Mouse (Mus musculus) kidney, embryonic 14.5 days (tissue): ENCODE measurements around the gene Lifr. TPM values are rescaled to one million over a fixed set of nuclear protein-coding genes. Genes with fewer than 3 reads are reported as not detected.

Experiments
- ATAC-seq: fragments of 200-750 bp; cut with Nextera tagmentation; 2 replicates; pipeline ENCODE4 v1.8.0; 2017; ENCODE audit warnings: moderate number of reproducible peaks, mild to moderate bottlenecking, moderate TSS enrichment, moderate library complexity; ENCODE audit not compliant: low FRiP score, low TSS enrichment
- H3K27ac ChIP-seq: fragments of 300-500 bp; sonication (generic); 2 replicates; pipeline ENCODE4 v1.5.1; 2014; ENCODE audit warnings: low read depth, mild to moderate bottlenecking, low read length, moderate library complexity, mixed read lengths
- H3K27me3 ChIP-seq: fragments of 300-500 bp; sonication (generic); 2 replicates; pipeline ENCODE4 v1.6.1; 2014; ENCODE audit warnings: mild to moderate bottlenecking, low read length; ENCODE audit not compliant: control insufficient read depth, insufficient read depth
- H3K36me3 ChIP-seq: fragments of 300-500 bp; sonication (generic); 2 replicates; pipeline ENCODE4 v1.6.1; 2014; ENCODE audit warnings: low read length, mixed read lengths; ENCODE audit not compliant: control insufficient read depth, insufficient read depth
- H3K4me1 ChIP-seq: fragments of 300-500 bp; sonication (generic); 2 replicates; pipeline ENCODE4 v1.6.1; 2014; ENCODE audit warnings: low read length, mixed read lengths; ENCODE audit not compliant: control insufficient read depth, insufficient read depth
- H3K4me2 ChIP-seq: fragments of 300-500 bp; sonication (generic); replicated peaks from 2 replicates; pipeline ENCODE4 v1.6.1; 2014; ENCODE audit warnings: low read depth, mild to moderate bottlenecking, low read length
- H3K4me3 ChIP-seq: fragments of 300-500 bp; sonication (generic); 2 replicates; pipeline ENCODE4 v1.5.1; 2014; ENCODE audit warnings: mild to moderate bottlenecking, low read length
- H3K9ac ChIP-seq: fragments of 300-500 bp; sonication (generic); 2 replicates; pipeline ENCODE4 v1.6.1; 2014; ENCODE audit warnings: low read depth, mild to moderate bottlenecking, low read length, moderate library complexity
- H3K9me3 ChIP-seq: fragments of 300-500 bp; sonication (generic); 2 replicates; pipeline ENCODE4 v1.6.1; 2016; ENCODE audit warnings: low read length; ENCODE audit not compliant: control insufficient read depth
- WGBS: fragments of 180-500 bp; shearing (Covaris S2); extraction: QIAGEN DNeasy Blood & Tissue Kit; methylation state at CpG from one replicate; pipeline ENCODE4 v1.1.7; 2014; 5-methylcytosine and 5-hydroxymethylcytosine counted together
- polyA plus RNA-seq: library from polyadenylated mRNA; unstranded; fragments of >200 nt; fragmentation: Nextera tagmentation; extraction: Ambion mirVana; gene quantifications from 2 replicates; pipeline ENCODE4 v1.2.1, GENCODE M21; 2014

Lifr gene
- 15.2 and 33.5 TPM in 2 replicates for polyA plus RNA-seq

DNA sequence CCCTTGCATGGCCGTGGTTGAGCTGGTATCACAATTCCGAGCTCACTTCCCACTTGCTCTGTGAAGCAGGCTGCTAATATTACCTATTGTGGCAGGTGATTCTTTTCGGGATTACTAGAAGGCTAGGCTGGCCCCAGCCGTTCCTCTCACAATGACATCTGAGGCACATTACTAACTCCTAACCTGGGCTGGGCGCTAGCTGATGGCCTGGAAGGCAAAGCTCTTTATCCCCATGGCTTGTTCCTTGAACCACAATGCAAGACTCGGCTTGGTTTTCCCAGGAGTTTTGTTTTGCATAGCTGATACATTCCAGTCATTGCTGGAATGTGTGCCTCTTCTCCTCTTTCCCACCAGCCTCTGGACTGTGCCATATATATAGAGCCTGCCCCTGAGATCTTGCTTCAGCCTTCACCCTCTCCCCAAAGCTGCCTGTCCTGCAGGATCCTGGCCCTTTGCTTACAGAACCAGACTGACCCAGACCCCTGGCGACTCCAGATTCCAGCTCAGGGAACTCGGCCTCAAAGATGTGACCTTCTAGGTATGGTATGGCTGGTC lies at the start of gene Lifr:
Gene Lifr (plus strand): TSS at position 404 of the 555 bp plus-strand sequence.
- Histone ChIP-seq H3K27me3 (no peaks in the 10 kb centered on the region), H3K9ac (no peak within 1 kb of the TSS), H3K4me1 (peaks cover under 1% of the 10 kb centered on the region; the same call in 1 of the 2 replicates), H3K27ac (no peak within 1 kb of the TSS), H3K4me2 (no peak within 1 kb of the TSS), H3K9me3 (no peaks in the 10 kb centered on the region), H3K4me3 (no peak within 1 kb of the TSS), H3K36me3 (no peaks in the 10 kb centered on the region)
- WGBS, result 80% methylated on average over 8 of the region's 8 CpGs
- no peak for ATAC-seq

DNA sequence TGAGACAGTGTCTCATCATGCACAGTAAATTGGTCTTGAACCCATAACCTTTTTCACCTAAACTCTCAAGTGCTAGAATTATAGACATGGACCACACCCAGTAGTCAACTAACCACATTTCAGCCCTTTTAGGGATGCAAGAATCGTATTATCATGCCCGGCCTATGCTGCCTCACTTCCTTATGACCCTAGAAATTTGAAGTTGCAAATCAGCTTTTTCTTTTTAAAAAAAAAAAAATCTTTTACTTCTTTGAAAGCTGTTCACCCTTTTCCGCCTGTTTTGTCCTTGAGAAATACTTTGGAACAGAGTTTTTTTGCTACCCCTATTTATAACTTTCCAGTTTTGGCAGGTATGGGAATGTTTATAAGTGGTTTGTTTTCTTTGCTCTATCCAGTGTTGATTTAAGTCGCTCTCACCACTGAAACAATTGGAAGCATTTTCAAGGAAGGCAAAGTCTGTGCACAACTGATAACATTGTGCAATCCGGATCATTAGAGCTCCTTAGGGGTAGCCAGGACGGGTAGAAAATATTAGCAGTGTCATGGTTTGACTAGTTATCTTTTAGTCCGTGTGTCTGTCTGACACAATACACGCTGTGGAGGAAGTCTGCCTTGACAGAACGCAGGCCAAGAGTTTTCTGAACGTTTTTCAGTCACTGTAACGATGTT lies 46.2 kb upstream of the Lifr start:
- no peaks in the 10 kb centered on the region for H3K4me1 ChIP-seq
- H3K27ac ChIP-seq, result no peak overlapping the region
- no peaks in the 10 kb centered on the region for H3K27me3 ChIP-seq
- H3K36me3 ChIP-seq, result no peaks in the 10 kb centered on the region
- WGBS, result 50% methylated on average over 11 of the region's 11 CpGs
- no peak overlapping the region for H3K9ac ChIP-seq
- H3K4me2 ChIP-seq, result no peak overlapping the region
- H3K9me3 ChIP-seq, result no peaks in the 10 kb centered on the region
- H3K4me3 ChIP-seq, result no peak overlapping the region
- no peak for ATAC-seq

DNA sequence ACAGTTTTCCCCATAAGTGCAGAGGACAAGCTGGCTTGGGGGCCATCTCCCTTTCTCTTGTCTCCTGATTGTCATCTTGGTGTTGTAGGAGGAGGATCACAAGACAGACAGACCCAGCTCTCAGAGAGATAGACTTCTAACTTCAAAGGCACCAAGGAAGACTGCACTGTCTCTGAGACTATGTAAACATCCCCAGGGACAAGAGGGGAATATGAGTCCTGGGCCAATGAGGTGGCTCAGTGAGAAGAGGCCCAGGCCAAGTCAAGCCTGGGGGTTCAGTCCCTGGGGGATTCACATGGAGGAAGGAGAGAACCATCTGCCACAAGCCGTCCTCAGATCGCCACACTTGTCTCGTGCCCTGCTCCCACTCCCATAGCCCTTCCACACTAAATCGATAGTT lies 45.4 kb upstream of the Lifr start:
- H3K4me3 ChIP-seq, result no peak overlapping the region
- no peaks in the 10 kb centered on the region for H3K27me3 ChIP-seq
- 65% methylated on average over 4 of the region's 4 CpGs for WGBS
- H3K4me1 ChIP-seq, result no peaks in the 10 kb centered on the region
- no peaks in the 10 kb centered on the region for H3K36me3 ChIP-seq
- no peak overlapping the region for H3K4me2 ChIP-seq
- no peak overlapping the region for H3K9ac ChIP-seq
- peak; percentile 52; the same call in 1 of the 2 replicates for ATAC-seq
- no peak overlapping the region for H3K27ac ChIP-seq
- H3K9me3 ChIP-seq, result no peaks in the 10 kb centered on the region

GRCm38 (mm10) chr15:7047931-7048330 lies 42.5 kb upstream of the Lifr start:
- no peak overlapping the region for H3K27ac ChIP-seq
- H3K4me2 ChIP-seq, result no peak overlapping the region
- H3K27me3 ChIP-seq, result no peaks in the 10 kb centered on the region
- H3K36me3 ChIP-seq, result no peaks in the 10 kb centered on the region
- H3K9me3 ChIP-seq, result no peaks in the 10 kb centered on the region
- H3K4me3 ChIP-seq, result no peak overlapping the region
- WGBS, result 78% methylated on average over 3 of the region's 3 CpGs
- ATAC-seq, result no peak
- no peaks in the 10 kb centered on the region for H3K4me1 ChIP-seq
- H3K9ac ChIP-seq, result no peak overlapping the region

- no peak overlapping the region for H3K27ac ChIP-seq
- WGBS, result 77% methylated on average over 8 of the region's 8 CpGs
- no peak for ATAC-seq
- no peak overlapping the region for H3K4me2 ChIP-seq
- H3K9ac ChIP-seq, result no peak overlapping the region
- no peaks in the 10 kb centered on the region for H3K36me3 ChIP-seq
- H3K27me3 ChIP-seq, result no peaks in the 10 kb centered on the region
- H3K4me1 ChIP-seq, result no peaks in the 10 kb centered on the region
- no peaks in the 10 kb centered on the region for H3K9me3 ChIP-seq
- no peak overlapping the region for H3K4me3 ChIP-seq
Measured at GRCm38 (mm10) chr15:7048916-7049315, 41.5 kb upstream of the Lifr start.

DNA sequence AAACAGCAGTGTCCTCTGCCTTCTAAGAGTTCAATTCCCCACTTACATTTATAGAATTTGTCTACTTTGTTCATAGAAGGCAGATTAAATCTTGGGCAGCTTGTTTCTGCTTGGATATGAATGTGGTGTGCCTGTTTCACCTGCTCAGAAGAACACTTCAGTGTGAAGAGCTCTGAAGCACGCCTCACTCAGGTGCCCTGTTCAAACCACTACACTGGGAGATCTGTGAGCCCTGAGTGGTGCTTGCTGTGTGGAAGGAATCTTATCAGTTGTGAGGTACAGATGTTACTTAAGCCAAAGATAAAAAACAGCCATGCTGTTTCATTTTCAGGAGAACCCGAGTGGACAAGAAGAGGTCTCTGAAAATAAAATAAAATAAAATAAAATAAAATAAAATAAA lies 38.7 kb upstream of the Lifr start:
- Histone ChIP-seq H3K27me3 (no peaks in the 10 kb centered on the region), H3K4me3 (no peak overlapping the region), H3K36me3 (no peaks in the 10 kb centered on the region), H3K4me1 (no peaks in the 10 kb centered on the region), H3K9me3 (no peaks in the 10 kb centered on the region), H3K27ac (no peak overlapping the region), H3K4me2 (no peak overlapping the region), H3K9ac (no peak overlapping the region)
- ATAC-seq, result no peak
- whole genome bisulfite sequencing, result 88% methylated on average over 2 of the region's 2 CpGs

DNA sequence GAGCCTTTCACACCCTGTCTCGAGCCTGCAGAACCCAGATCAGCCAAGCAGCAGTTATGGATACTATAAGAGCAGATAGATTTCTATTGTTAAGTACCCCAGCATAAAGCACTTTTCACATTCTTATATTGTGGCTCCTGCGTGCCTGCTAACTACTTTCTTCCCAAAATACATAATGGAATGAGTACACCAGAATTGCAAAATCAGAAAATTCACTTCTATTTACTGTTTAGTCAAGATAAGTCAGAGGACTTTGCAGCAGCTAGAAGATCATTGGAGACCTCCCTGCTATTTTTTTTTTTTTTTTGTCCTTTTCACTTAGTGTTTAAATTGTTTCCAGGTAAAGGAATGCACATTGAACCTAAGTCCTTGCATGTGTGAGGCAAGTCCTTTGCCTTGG lies 38.3 kb upstream of the Lifr start:
- H3K27ac ChIP-seq, result no peak overlapping the region
- no peaks in the 10 kb centered on the region for H3K27me3 ChIP-seq
- H3K4me1 ChIP-seq, result no peaks in the 10 kb centered on the region
- no peak overlapping the region for H3K9ac ChIP-seq
- no peak overlapping the region for H3K4me3 ChIP-seq
- H3K4me2 ChIP-seq, result no peak overlapping the region
- 89% methylated on average over 2 of the region's 2 CpGs for WGBS
- H3K9me3 ChIP-seq, result no peaks in the 10 kb centered on the region
- H3K36me3 ChIP-seq, result no peaks in the 10 kb centered on the region
- ATAC-seq, result no peak

DNA sequence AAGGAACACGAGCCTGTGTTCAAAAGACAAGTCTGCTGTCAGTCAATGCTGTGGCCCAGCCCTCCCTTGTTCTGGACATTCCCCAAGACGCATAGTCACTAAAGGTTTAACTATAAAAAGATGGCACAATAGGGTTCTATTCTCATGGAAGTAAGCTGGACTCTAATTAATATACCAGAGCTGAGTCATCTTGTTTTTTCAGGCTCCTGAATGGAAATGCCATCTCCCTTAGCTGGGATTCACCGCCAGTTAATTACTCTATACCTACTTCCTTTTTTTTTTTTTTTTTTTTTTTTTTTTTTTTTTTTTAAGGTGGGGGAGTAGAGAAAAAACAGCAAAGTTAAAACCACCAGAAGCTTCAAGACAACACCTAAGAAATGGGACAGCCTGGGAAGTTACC lies 33.6 kb upstream of the Lifr start:
- Histone ChIP-seq H3K27ac (no peak overlapping the region), H3K9me3 (no peaks in the 10 kb centered on the region), H3K27me3 (no peaks in the 10 kb centered on the region), H3K4me2 (no peak overlapping the region), H3K9ac (no peak overlapping the region), H3K36me3 (no peaks in the 10 kb centered on the region), H3K4me3 (no peak overlapping the region), H3K4me1 (no peaks in the 10 kb centered on the region)
- 70% methylated on average over 3 of the region's 3 CpGs for WGBS
- no peak for ATAC-seq

DNA sequence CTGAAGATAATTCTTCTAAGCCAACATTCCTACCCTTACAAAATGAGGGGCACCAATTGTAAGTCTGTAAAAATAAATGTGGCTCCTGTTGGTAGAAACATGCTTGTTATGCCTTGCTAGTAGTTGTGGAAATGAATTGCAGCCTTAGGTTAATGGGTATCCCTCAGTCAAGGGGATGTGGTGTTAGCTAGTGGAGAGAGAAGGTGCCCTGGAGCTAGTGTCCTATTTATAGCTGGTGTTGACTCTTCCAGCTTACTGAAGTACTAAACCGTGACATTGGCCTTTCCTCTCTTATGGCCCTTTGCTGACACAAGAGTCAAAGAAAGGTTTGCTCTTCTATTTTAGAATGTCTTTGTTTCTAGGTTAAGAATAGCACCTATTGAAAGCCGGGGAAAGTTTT lies 29.9 kb upstream of the Lifr start:
- Histone ChIP-seq H3K4me1 (no peaks in the 10 kb centered on the region; the same call in 1 of the 2 replicates), H3K27me3 (no peaks in the 10 kb centered on the region), H3K36me3 (no peaks in the 10 kb centered on the region), H3K9me3 (no peaks in the 10 kb centered on the region), H3K27ac (no peak overlapping the region), H3K9ac (no peak overlapping the region), H3K4me2 (no peak overlapping the region), H3K4me3 (no peak overlapping the region)
- ATAC-seq, result no peak
- WGBS, result 68% methylated on average over 2 of the region's 2 CpGs
